Mouse (Mus musculus) skeletal muscle tissue, adult 2 months (tissue): ENCODE data around the gene 4930469K13Rik.

ENCODE experiments used
- DNase-seq: peaks from one replicate; pipeline ENCODE4 v3.0.0-alpha.2; 2012; ENCODE audit warnings: low read depth, low spot score

Gene 4930469K13Rik

DNA sequence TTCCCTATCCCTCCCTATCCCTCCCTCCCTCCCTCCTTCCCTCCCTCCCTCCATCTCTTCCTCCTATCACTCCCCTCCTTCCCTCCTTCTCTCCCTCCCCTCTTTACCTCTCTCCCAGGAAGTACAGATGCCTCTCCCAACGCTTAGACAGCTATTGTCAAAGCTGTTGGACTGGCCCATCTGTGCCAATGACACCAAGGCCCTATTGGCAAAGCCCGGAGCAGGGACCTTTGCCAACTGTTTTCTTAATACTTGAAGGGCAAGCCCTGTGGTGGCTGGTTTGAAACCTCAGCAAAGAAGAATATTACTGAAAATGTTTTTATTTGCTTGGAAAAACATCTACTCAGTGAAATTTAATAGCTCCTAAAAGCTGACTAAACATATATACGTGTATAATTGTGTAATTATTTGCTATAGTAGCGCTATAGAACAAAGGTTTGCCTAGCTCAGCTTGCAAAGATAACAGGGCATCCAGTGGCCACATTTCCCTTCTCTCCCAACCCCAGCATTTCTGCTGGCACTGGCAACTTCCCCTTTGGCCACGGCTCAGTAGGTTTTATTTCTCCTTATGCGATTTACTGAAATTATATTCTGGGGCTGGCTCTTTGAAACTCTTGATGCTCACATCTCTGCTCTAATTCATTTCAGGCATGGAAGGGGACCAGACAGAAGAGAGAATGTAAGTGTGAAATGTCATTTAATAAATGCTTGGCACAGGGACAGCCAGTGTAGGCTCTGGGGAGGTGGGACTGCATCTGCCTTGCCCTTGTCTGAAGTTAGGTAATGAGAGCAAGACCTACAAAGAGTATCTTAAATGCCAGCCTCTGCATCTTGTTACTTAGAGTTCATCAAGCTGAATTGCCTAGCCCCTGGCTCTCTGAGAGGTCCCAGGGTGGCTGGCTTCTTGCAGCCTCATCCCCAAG lies 18.6 kb downstream of the 4930469K13Rik start:
- DNase-seq, result no peak

DNA sequence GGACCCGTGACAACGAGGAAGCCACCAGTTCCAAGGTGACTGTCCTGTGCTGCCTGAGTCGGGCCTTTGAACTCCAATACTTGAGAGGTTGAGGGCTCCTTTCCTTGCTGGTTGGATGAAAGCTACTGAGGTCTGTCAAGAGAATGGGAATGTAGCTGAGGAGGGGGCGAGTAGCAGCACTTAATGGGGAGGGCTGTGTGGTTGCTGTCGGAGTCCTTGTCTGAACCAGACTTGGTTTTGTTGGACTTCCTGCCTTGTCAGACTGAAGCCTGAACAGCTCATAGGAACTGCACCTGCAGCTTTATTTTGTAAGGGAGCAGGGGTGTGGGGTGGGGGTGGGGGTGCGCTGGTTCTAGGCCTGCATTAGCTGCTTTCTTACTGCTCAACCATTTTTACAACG lies 19.8 kb downstream of the 4930469K13Rik start:
- DNase-seq, result no peak

DNA sequence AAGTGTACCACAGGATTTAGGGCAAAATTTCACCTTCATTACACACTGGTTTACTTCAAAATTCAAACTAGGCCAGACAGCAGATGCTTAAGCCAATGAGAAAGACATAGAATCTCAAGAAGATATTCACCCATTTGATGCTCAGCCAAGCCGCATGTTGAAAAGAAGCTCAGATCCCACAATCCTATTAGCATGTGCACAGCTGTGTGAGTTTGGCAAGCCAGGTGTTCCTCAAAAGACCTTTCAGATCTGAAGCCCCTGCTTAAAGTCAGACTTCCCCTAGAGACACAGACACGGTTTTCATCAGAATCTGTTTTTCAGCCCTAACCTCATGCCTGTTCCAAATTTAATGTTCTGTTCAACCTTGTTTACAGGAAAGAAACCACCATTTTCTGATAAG lies 20.5 kb downstream of the 4930469K13Rik start:
- DNase-seq, result no peak

DNA sequence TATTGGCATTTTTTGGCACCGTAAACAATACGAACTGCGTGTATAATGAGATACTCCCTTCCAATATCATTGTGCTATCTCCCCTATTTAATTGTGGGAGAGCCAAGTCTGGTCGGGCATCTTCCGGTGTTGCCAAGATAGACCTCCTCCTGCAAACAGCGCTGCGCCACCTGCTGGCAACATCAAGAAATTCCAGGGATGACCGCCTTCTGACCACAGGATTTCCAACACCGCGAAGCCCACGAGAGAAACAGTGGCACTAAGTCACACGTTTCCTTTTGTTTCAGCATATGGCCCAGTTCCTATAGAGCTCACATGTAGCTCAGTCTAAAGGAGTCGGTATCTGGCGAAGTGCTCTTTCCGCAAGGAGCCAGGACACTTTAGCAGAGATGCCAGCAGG lies 24.6 kb downstream of the 4930469K13Rik start:
- no peak for DNase-seq

DNA sequence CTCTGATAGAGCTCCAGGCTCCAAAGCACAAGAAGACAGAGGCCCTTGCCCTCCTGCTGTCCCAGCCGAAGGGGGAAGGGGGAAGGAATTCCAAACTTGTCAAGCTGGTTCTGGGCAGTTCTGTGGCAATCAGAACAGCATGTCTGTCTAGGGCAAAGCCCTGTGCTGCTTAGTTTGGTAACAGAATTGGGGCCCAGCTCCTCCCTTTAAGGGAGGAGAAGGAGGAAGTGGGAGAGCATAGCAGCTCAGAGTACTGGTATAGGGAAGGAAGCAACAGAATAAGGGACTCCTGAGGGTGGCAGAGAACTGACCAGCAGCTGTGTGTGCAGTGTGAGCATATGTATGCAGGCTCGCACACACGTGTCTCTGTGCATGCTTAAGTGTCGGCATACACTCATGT lies 26.0 kb downstream of the 4930469K13Rik start:
- peak; percentile 29 for DNase-seq

DNA sequence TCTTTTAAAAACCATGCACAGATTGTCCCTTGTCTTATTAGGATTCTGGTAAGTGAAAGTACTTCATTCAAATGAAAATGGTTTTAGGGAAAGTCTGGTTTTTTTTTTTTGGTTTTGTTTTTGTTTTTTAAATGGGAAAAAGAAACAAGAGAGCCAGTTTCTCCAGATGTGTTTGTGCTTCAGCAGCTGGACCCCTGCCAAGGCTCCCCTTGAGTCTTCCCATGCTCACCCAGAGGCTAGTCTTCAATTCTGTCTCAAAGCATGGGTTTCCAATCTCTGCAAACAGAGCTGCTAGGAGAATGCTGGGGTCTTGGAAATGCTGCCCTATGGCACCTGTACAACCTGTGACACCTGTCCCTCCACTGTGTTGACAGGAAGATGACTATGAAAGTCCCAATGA lies 27.8 kb downstream of the 4930469K13Rik start:
- DNase-seq, result no peak

DNA sequence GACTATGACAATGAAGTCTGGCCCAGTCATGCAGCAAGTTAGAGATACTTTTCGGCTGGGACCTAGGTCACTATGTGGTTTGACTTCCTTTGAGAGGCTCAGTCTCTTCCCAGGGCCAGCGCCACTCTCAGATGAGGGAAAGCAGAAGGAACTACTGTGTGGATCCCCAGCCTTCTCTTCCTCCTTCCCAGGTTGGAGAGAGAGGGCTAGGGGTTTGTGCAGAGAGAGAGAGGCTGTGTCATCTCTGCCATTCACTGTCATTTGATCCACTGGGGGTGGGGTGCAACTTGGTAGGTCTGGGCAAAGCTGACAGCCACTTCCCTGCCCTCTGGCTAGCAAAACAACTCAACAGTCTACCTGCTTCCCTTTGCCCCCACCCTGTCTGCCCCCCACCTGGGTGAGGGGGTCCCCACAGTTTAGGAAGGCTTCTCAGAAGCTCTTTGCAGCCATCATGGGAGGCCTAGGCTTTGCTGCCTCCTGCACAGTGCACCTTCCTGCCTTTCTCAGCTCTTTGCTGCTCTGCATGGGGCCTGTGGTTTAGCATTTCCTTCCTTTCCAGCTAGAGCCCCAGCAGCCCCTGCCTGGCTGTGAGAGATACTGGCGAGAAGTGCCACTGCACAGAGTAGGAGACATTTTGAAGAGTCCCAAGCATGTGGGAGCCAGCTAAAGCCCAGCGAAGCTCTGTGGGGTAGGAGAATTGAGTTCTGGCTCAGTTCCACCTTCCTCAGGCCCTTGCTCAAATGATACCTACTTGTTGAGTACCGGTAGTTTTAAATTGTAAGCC lies 34.5 kb downstream of the 4930469K13Rik start:
- DNase-seq, result no peak

DNA sequence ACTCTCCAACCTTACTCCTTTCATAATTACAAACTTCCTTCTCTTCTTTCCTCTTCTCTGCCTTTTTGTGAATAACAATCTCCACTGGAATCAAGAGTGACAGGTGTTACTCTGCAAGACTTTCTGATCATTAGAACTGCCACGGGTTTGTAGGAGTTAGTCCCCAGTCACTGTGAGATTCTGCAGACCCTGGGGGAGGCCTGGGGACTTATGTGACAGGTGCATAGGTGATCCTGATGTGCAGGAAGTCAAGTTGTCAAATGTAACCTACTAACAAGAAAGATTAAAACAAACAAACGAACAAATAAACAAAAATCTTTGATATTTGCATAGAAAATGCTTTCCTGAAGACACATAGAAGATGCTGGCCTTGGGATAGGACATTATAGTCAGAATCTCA lies 35.1 kb downstream of the 4930469K13Rik start:
- no peak for DNase-seq

DNA sequence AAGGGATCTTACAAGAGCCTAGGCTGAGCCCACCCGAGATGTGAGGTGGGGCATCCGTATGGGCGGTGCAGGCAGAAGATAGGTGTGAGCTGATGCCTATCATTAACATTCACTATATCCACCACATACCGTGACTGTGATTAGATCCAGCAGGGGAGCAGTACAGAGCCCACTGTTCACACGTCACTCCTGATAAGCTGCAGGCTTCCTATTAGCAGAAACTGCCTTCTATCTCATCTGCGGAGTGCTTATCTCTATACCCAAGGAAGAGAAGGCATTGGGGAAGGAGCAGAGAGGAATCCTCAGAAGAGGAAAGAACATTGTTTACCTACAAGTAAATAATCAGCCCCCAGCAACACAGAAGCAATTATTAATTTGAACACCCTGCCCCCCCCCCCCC lies 36.6 kb downstream of the 4930469K13Rik start:
- no peak for DNase-seq

DNA sequence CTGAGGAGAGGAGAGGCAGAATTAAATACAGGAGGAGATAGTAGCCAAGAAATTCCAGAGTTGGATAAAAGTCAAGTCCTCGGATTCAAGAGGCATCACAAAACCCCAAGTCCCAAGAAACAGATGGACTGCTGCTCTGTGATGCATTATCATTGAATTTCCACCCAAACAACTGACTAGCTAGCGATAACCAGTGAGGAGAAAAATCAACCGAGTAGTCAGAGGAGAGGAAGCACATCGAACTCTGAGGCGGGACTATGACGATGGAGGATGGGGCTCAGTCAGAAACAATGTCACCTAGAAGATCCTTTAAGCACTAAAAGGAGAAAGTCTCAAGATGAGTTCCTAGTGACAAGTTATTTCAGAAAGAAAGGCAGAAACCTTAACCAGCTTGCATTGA lies 39.4 kb downstream of the 4930469K13Rik start:
- DNase-seq, result no peak

DNA sequence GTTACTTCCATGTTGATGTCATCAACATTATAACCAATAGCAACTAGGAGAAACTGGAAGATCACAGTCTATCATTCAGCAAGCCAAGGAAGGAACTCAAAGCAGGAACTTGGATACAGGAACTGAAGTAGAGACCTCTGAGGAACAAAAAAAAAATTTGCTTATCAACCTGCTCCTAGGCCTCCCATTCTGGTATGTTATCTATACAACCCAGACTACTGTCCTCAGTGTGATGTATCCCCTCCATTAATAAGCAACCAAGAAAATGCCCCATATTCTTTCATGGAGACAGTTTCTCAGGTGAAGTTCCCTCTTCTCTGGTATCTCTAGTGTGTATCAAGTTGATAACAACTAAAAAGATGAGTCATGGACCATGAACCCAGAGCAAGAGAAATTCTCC lies 40.0 kb downstream of the 4930469K13Rik start:
- DNase-seq, result no peak

DNA sequence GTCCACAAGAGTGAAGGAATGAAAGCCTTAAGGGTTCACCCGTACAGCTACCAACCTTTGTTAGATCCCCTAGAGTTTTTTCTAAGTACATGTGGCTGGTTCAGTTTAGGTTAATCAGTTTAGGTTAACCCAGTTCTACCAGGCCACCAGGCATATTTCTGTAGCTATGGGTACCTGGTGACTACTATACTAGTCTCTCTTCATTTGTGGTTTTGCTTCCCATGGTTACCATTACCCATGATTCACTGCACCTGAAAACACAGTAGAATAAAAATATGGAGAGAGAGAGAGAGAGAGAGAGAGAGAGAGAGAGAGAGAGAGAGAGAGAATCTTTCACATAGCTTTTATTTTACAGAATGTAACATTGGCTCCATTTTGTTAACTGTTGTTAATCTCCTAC lies 41.6 kb downstream of the 4930469K13Rik start:
- no peak for DNase-seq

DNA sequence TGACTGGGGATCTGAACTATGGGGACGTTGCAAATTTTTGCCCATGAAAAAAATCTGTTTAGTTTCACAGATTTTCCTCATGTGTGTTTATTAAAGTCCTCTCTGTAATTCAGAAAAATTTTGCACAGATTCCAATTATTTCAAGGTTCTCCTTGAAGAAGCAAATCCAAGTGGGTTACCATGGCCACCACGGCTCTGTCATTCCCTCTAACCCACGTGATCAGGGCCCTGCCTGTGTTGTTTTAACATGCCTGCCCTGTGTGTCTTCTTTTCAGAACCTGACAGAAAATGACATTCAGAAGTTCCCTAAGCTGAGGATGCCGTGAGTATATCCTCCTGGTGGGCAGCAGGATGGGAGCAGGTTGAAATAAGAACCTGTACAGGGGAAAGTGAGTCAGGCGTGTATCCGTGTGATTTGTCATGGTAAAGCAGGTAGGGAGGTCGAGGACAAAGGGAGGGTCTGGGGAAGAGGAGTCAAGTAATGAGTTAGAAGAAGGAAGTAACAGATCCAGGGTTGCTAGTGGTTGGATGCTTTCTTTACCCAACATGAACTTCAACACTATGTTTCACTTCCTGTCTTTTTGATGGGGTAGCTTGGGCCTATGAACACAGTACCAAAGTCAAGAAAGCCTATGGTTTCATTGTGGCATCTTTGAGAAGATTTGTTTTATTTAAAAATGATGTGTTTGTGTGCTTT lies 44.2 kb downstream of the 4930469K13Rik start:
- no peak for DNase-seq

DNA sequence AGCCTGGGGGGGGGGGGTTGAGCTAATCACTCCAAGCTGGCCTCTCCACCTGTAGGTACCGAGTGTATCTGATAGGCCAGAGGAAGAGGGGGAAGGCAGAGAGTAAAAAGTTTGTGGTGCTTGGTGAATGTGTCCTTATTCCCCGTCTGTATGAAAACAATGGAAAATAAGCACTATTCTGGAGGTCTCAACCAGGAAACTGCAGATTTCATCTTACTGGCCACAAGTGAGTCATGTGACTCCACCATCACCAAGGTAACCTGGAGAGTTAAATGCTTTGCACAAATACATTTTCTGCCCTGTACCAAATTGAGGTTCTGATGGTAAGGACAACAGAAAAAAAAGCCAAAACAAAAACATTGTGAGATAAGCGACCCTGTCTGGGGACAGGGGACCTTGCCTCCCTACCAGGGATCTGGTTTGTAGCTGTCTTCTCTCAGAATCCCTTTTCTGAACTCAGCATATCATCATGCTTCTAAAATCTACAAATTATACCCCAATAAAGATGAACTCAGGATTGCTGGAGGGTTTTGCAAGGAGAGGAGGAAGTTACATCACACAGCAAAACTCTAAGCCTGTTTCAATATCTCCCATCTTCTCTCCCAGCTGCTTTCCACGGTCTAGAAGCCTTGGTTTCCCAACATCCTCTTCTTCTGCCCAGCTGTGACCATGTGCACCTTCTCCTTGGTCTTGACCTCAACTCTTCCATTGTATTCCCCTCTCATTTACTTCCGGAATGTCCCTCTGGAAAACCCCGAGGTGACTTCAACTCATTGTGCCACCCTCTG lies 45.1 kb downstream of the 4930469K13Rik start:
- DNase-seq, result no peak

DNA sequence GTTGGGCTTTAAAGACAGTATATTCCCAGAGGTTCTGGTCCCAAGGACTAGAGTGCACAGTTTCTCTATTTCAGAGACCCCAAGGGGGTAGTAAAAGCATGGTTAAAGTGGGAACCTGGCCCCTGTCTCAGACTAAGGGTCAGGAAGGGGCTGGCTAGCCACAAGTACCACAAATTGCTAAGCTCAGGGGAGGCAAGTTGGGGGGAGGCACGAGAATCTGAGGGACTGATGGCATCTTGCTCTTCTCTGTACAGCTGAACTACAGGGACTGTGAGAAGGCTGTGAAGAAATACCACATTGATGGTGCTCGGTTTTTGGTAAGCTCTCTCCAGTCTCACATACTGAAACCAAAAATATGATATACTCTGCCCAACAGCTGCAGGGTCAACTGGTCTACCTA lies 47.7 kb downstream of the 4930469K13Rik start:
- no peak for DNase-seq

DNA sequence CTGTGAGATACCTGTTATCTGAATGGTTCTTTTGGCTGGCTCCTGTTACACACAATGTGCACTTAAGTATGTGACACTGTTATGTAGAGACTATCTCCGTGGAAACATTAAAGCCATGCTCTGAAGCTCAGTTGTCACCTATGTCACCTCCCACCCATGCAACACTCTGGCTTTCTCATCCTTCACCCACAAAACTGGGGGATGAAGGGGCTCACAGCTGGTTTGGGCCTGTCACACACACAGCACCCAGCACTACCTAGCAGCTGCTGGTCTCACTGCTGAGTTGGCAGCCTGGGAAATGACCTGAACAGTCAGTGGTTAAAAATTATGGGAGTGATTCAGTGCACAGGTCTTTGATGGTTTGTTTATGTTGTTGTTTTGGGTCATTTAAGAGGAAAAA lies 48.3 kb downstream of the 4930469K13Rik start:
- no peak for DNase-seq

DNA sequence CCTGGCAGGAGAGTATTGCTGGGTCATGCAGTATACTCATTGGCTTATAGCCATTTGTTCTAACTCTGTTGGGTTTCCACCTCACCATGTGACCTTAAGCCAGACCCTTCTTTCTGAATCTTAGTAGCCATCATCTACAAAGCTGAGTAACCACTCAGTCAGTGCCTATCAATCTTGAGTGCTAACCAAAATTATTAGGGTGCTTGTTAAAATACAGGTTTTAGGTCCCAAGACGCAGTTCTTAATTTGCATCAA lies 49.3 kb downstream of the 4930469K13Rik start:
- no peak for DNase-seq

DNA sequence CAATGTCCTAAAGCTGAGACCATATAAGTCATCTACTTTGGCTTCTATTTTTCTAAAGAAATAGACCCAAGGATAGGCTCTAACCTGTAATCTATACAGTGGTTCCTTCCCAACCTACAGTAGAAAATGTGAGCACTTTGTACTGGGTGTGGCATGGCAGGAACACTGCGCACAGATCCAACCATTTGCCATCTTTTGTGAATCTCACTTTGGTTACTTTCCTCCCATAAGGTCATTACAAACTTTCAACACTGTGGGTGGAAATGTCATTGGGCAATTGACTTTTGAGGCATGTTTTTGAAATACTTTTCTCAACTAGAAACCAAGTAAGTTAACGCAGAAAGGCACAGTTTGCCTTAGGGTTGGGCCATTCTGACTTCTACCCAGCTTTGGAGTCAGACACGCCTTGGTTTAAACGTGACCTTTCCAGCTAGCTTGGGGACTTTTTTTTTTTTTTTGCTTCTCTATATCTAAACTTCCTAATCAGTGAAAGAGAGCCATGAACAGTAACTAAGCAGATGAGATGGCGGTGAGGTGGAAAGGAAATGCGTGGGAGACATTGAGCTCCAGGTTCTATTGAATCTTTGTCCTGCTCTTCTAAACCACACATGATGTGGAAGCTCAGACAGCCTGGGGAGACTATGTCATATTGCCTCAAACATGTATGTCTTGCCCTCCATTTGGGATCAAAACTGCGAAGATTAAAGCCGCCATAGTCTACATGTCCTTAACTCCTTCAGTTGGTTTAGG lies 49.8 kb downstream of the 4930469K13Rik start:
- no peak for DNase-seq

DNA sequence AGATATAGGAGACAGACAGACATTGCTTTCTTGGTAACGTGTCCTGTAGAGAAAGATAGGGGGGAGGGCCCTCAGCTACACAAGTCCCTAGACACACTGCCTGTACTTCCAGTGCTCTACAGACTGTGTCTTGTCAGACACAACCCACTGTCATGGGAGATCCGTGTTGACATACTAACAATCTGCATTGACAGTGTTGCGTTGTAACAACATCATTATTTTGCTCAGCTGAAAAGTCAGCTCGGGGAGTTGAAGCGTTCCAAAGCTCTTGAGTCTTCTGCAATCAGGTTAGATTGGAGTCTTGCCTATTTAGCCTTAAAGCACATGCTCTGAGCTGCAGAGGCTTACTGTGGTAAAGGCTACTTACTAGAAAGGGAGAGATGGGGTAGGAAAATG lies 50.8 kb downstream of the 4930469K13Rik start:
- DNase-seq, result no peak

DNA sequence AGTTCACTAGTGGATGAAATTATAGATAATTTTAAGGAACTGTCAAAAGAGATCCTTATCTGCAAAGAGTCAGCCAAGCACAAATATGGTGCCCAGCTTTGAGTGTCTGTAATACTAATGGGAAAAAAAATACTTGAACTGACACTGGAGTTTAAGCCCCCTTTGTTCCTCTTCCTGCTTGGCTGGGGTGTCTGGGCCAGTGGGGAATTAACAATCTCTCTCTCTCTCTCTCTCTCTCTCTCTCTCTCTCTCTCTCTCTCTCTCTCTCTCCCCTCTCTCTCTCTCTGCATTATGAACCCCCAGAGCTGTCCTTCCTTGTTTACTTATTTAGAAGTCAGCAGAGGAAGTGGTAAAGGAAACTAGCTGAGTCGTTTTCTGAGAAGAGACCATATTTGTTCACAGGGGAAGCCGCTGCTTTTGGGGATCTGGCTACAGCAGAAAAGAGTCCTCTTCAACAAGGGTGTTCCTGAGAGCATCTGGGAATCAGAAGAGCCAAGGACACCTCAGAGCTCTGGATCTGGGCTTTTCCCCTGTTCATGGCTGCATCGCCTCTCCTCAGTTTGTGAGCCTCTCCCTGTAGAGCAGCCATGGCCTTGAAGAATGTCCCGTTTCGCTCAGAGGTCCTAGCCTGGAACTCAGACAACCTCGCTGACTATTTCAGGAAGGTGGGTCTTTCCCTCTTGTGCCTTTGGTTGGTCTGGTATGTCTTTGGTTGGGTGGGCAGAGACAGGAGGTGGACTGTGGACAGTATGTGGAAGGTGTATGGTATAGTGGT lies 51.4 kb downstream of the 4930469K13Rik start, which contains the start of gene Lcp2:
TSS of gene Lcp2 (plus strand) at position 154 of the 775 bp plus-strand sequence.
- DNase-seq, result no peak
